Mouse (Mus musculus) ES-Bruce4 (cell line): ENCODE measurements at regions not wholly inside any gene's neighbourhood (a gene's known extent, or its start where the extent isn't known, plus 50 kb on each side); places are given as distances from the start of the nearest gene placed in this dataset.

Experiments used
- H3K27ac ChIP-seq: 2 replicates; pipeline ENCODE4 v1.5.1; 2012; ENCODE audit warnings: low read length, inconsistent platforms; ENCODE audit not compliant: insufficient read depth
- H3K27me3 ChIP-seq: 2 replicates; pipeline ENCODE4 v1.6.1; 2012; ENCODE audit warnings: mild to moderate bottlenecking, low read length, inconsistent platforms; ENCODE audit not compliant: control insufficient read depth, poor library complexity, insufficient read depth, severe bottlenecking
- H3K36me3 ChIP-seq: 2 replicates; pipeline ENCODE4 v1.6.1; 2012; ENCODE audit warnings: inconsistent platforms, mild to moderate bottlenecking, low read length, moderate library complexity; ENCODE audit not compliant: control insufficient read depth, poor library complexity, insufficient read depth, severe bottlenecking
- H3K4me1 ChIP-seq: one replicate; pipeline ENCODE4 v1.8.1; 2011; ENCODE audit warnings: low read length; ENCODE audit not compliant: control insufficient read depth, insufficient read depth
- H3K4me3 ChIP-seq: 2 replicates; pipeline ENCODE4 v1.5.1; 2011; ENCODE audit warnings: low read depth, mild to moderate bottlenecking, low read length
- H3K9ac ChIP-seq: 2 replicates; pipeline ENCODE4 v1.6.1; 2012; ENCODE audit warnings: low read depth, mild to moderate bottlenecking, inconsistent platforms; ENCODE audit not compliant: poor library complexity, severe bottlenecking
- H3K9me3 ChIP-seq: replicated peaks from 2 replicates; pipeline ENCODE4 v1.6.1; 2012; ENCODE audit warnings: mild to moderate bottlenecking, low read length, inconsistent platforms; ENCODE audit not compliant: control insufficient read depth, poor library complexity, insufficient read depth, severe bottlenecking
- CTCF ChIP-seq: IDR thresholded peaks from one replicate; pipeline ENCODE4 v1.8.1; 2011; ENCODE audit warnings: low read depth, low read length
- EP300 ChIP-seq: IDR thresholded peaks from 2 replicates; pipeline ENCODE4 v1.6.1; 2011; ENCODE audit warnings: low read depth, low read length; ENCODE audit not compliant: insufficient read depth
- POLR2A ChIP-seq: IDR thresholded peaks from one replicate; pipeline ENCODE4 v1.8.1; 2011; ENCODE audit warnings: low read length; ENCODE audit not compliant: insufficient read depth

- Histone ChIP-seq H3K4me1 (no peaks in the 10 kb centered on the region), H3K27me3 (no peaks in the 10 kb centered on the region), H3K9me3 (no peaks in the 10 kb centered on the region), H3K36me3 (no peaks in the 10 kb centered on the region), H3K9ac (no peak overlapping the region), H3K4me3 (no peak overlapping the region), H3K27ac (no peak overlapping the region)
- TF ChIP-seq POLR2A (no peak), EP300 (no peak), CTCF (no peak)
Measured at GRCm38 (mm10) chr7:130044235-130044553, 452.5 kb downstream of the Wdr11 start.

GRCm38 (mm10) chr7:130044581-130044980, 452.9 kb downstream of the Wdr11 start:
- H3K9ac ChIP-seq = no peak overlapping the region
- H3K27me3 ChIP-seq = no peaks in the 10 kb centered on the region
- no peaks in the 10 kb centered on the region for H3K36me3 ChIP-seq
- no peak overlapping the region for H3K4me3 ChIP-seq
- no peak overlapping the region for H3K27ac ChIP-seq
- no peaks in the 10 kb centered on the region for H3K4me1 ChIP-seq
- no peaks in the 10 kb centered on the region for H3K9me3 ChIP-seq
- TF ChIP-seq POLR2A (no peak), CTCF (no peak), EP300 (no peak)

- TF ChIP-seq POLR2A (no peak), CTCF (no peak), EP300 (no peak)
- Histone ChIP-seq H3K9ac (no peak overlapping the region), H3K27ac (no peak overlapping the region), H3K9me3 (no peaks in the 10 kb centered on the region), H3K36me3 (no peaks in the 10 kb centered on the region), H3K4me1 (no peaks in the 10 kb centered on the region), H3K27me3 (no peaks in the 10 kb centered on the region), H3K4me3 (no peak overlapping the region)
Measured at GRCm38 (mm10) chr7:130046086-130046485, 454.4 kb downstream of the Wdr11 start.

GRCm38 (mm10) chr7:130047293-130048034, 455.8 kb downstream of the Wdr11 start:
- Histone ChIP-seq H3K4me1 (no peaks in the 10 kb centered on the region), H3K4me3 (no peak overlapping the region), H3K27ac (no peak overlapping the region), H3K36me3 (no peaks in the 10 kb centered on the region), H3K9ac (no peak overlapping the region), H3K27me3 (no peaks in the 10 kb centered on the region), H3K9me3 (no peaks in the 10 kb centered on the region)
- TF ChIP-seq CTCF = no peak
- no peak for TF ChIP-seq POLR2A
- no peak for TF ChIP-seq EP300

GRCm38 (mm10) chr7:130048106-130048772, 456.6 kb downstream of the Wdr11 start:
- no peaks in the 10 kb centered on the region for H3K9me3 ChIP-seq
- no peaks in the 10 kb centered on the region for H3K27me3 ChIP-seq
- no peak for TF ChIP-seq POLR2A
- no peak for TF ChIP-seq EP300
- TF ChIP-seq CTCF = no peak
- no peak overlapping the region for H3K4me3 ChIP-seq
- no peak overlapping the region for H3K27ac ChIP-seq
- no peaks in the 10 kb centered on the region for H3K36me3 ChIP-seq
- no peak overlapping the region for H3K9ac ChIP-seq
- H3K4me1 ChIP-seq = no peaks in the 10 kb centered on the region

GRCm38 (mm10) chr7:130049461-130049860, 457.8 kb downstream of the Wdr11 start:
- no peaks in the 10 kb centered on the region for H3K36me3 ChIP-seq
- H3K4me3 ChIP-seq = no peak overlapping the region
- H3K27me3 ChIP-seq = no peaks in the 10 kb centered on the region
- TF ChIP-seq EP300 = no peak
- no peak overlapping the region for H3K9ac ChIP-seq
- H3K9me3 ChIP-seq = no peaks in the 10 kb centered on the region
- H3K4me1 ChIP-seq = no peaks in the 10 kb centered on the region
- no peak overlapping the region for H3K27ac ChIP-seq
